Mouse (Mus musculus) brain, adult 2 months (tissue): ENCODE measurements at regions not wholly inside any gene's neighbourhood (a gene's known extent, or its start where the extent isn't known, plus 50 kb on each side); places are given as distances from the start of the nearest gene placed in this dataset.

Experiments used
- DNase-seq: peaks from one replicate; pipeline ENCODE4 v3.0.0; 2011; ENCODE audit warnings: low read depth, low spot score

DNA sequence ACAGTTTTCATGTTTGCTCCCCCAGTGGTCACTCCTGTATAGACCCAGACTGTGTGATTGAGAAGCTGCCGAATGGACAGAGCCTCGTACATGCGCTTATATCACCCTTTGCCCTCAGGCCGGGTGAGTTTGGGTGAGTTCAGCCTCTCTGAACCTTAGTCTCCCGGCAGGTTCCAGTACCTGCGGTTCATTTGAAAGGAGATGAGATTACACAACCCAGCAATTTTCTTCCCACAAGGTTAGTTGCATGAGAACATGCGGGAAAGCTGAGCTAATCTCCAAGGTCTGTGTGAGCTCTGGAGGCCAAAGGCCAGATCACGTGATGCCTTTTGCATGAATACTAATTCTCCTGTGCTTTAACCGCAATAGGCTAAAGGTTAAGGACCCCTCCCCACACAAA is 378.1 kb upstream of the Tbx3 start:
- no peak for DNase-seq

DNA sequence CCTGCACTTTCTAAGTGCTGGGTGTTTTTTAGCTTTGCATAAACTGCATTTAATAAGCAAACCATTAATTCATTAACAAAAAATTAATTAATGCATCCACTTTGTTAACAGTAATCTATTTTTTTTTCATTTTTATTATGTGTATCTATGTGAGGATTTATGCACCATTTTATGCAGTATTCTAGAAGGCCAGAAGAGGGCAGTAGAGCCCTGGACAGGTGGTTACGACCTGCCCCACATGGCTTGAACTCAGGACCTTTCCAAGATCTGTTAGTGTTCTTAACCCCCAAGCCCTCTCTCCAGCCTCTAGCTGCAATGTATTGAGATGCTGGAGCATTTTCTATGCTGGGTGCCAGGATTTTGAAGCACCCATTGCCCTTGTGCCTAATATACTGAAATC is 377.6 kb upstream of the Tbx3 start:
- DNase-seq = no peak

DNA sequence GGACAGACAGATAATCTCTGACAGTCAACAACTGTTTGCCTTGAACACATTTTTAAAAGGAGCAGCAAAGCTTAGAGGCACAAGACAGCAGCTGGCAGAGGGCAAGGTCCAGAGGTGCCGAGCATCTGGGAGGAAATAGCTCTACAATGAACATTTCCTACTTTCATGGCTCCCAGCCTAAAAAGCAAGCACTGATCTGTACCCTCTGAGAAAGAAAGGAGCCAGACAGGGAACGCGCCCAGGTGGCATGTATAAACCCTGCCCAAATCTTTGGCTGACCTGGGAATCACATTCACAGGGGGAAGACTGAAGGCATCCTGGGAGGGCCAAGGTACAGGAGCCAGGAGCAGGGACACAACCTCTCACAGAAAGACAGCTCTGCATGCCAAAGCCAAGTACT is 371.2 kb upstream of the Tbx3 start:
- no peak for DNase-seq

DNA sequence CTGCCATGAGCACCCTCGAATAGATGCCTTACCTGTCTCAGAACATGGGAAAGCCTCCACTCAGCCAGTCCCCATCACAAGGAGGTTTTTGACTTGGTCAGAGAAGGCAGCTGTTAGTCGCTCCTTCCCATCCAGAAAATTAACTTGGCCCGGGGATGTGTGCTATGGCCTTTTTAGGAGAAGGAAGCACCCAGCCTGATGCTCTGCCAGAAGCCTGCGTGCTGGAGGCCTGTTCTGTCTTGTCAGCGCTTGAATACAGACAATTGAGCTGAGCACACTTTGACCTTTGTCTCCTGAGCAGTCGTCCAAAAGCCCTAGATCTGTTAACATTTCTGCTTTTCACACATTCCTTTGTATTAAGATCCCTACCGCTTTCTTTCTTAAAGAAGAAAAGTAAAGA is 370.4 kb upstream of the Tbx3 start:
- DNase-seq = no peak

DNA sequence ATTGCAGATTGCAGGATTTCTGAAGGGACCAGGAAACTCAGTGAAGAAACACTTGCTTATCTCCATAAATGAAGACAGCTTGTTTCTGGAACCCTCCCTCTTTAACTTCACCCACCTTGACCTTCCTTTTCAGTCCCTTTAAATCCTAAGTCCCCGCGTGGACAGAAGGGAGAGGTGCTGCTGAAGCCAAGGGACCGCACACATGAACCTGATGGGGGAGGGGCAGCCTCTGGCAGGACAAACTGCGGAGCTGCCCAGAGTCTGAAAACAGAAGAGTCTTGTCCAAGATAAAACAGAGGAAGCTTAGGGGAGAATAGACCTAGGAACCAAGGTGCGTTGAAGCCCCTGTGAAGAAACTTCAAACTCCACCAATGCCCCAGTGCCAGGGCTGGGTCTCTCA is 368.9 kb upstream of the Tbx3 start:
- no peak for DNase-seq

DNA sequence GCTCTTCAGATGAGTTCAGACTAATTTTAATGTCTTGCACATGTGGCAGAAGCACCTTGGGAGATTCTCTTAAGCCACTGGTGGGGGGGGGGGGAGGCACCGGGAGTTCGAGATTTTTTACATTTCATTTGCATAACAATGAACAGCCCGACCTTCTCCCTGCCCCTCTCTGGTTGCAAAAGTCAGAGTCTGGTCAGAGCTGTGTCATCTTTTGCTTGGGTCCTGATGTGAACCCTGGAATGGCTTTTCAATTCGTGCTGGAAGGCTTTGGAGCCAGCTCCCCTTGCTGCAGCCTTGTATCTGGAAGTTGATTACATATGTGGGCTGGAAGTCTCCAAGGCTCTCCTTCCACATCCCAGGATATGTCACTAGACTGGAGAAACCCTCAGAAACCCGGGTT is 365.7 kb upstream of the Tbx3 start:
- no peak for DNase-seq

DNA sequence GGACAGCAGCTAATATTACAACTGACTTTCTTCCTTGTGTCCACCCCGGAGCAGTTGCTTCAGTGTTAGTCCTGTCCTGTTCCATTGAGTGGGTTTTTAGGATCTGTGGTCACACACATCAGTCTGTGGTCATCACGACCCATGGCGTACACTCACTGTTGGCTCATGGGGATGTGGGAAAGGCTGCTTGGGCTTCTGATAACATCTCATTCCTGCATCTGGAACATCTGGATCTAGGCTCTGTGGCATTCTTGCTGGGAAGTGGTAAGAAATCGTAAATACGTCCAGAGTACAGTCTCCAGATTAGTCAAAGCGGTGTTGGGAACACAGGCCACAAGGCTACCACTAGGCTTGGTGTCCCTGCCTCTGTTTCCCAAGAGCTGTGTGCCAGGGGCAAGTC is 362.7 kb upstream of the Tbx3 start:
- no peak for DNase-seq

DNA sequence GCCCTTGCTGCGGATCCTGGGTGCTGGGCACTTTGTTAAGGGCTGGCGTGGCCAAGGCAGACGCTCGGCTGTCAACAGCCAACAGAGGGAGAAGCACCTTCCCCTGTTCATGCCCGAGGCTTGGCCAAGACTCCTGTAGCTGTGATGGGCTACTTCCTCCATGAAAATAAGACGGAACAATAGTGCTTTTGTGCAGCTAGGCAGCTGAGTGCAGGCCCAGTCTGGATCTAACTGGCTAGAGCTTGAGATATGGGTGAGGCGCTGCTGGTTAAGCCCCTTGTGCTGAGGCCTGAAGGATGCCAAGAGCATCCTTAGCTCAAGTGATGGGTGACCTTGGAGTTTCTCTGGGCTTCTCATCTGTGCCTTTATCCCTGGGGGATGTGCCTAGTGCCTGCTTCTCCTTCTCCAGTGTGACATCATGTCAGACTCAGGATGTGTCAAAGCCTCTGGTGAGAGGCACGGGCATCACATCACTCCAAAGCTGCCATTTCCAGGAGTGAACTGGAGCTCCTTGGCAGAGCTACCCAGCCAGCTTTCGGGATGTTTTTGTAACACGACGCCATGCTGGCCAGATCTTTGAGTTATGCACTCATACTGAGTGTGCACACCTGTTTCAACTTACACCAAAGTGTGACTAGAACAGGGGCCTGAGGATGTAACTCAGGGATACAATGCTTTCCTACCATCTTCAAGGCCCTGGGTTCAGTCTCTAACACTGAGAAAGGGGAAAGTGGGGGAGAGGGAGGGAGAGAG is 360.1 kb upstream of the Tbx3 start:
- DNase-seq = peak; percentile 11

DNA sequence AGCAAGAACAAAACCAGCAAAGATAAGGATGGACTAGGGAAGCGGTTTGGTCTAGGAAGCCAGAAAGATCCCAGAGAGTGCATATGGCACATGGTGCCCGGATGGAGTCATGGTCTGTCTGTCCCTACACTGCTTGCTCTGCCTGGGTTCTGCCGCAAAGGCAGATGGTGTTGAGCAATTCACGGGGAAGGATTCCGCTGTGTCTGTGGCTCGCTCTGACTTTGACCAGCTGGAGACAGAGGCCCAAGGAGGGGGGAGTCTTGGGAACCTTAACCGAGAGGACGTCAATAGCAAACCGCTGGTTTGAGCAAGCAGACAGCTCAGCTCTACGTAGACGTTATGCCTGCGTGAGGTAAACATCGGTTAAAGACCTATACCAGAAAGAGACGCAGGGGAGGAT is 357.7 kb upstream of the Tbx3 start:
- DNase-seq = peak; percentile 24

DNA sequence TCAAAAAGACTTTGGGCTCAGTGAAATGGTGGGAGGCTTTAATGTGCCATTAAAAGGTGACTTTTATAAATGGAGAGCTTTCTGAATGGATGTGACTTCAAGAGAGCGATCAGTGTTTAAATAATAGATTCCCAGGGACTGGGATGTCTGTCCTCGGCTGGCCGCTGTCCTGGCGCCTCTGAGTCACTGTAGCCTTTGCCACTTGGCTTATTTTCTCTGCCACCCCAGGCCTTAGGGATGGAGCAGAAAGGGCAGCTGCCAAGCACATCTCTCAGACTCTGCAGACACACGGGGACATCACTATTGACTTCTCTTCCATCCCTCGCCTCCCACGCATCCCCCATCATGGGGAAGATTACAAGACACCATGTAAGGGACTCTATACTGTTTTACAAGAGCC is 355.3 kb upstream of the Tbx3 start:
- no peak for DNase-seq

DNA sequence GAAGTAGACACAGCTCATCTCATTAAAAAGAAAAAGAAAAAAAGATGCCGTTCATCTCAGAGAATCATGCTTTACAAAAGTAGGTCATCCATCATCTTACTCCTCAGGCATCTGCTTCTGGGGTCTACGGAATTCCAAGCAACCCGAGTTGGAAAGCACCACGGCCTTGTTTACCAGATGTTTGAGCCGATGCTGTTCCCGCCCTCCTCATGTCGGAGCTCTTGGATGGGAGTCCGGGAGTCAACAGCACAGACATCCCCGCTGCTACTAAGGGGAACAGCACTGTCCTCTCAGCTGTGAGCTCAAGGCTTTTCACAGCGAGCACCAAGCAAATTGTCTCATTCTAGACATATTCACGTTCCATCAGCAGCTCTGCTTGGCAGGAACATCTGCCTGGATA is 352.9 kb upstream of the Tbx3 start:
- no peak for DNase-seq

DNA sequence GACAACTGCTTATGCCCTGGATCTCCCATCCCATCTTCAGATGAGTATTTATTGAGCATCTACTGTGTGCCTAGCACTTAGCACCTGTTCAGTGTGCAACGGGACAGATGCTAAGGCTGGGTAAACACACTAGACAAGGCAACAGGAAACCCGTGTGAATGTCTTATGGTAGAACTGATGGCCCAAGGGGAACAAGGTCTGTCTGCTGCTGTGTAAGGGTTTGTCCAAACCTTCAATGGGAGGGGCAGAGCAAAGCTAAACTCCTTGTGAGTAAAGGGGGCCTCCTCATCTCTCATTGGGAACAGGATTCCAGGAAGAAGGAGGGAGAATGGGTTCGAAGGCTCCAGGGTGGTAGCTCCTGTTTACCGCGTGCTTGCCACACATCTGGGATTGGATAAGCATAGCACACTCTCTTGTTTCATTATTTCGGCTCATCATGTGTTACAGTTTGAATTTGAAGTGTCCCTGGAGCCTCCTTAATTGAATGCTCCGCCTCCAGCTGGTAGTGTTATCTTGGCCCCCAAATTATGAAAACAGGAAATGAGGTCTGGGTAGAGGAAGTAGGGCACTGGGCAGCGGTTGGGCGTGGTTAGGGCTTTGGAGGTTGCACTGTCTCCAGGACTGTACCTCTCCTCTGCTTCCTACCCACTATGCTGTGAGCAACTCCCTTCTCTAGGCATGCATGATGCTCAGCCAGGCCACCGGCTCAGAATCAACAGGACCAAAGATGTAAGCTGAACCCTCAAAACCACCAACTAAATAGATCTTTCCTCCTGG is 348.9 kb upstream of the Tbx3 start:
- no peak for DNase-seq

DNA sequence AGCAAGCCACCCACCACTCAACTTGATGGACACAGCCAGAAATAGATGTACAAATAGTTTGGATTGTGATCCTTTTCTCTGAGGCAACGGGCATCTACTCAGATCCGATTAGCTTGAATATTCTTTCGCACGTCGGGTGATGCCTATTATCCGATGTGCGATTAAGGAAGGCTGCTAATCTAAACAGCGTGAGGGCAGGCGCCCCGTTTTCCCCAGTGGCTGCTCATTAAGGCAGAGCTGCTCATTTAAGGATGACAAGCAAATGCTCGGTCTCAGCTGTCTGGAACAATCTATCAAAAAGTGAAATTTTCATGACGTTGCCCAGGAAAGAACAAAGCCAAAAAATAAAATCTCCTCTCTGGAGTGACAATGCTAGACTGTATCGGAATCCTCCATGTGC is 348.1 kb upstream of the Tbx3 start:
- no peak for DNase-seq

DNA sequence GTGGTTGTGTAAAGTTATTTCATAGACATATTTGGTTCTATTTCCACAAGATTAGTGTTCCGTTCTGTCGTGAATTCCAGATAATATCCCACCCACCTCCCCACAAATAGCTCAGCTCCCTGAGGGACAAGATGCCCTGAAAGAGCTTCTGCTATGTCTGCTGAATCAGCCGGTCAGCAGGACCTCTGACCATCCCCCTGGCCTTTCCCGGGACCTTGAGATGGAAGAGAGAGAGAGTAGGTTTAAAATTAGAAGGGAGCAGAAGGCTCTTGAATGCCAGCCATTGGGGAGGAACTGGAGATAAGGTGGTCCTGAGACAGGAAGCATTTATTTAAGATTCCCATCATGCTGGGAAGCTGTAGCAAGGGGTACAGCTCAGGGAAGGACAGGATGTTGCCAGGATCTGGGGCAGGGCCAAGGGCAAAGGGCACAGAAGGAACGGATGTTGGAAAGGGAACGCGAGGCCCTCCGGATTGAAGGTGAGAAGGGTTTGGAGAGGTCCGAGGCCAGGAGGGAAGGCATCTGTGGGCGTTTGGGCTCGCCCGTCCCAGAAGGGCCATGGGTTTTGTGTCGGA is 344.7 kb upstream of the Tbx3 start:
- DNase-seq = no peak

DNA sequence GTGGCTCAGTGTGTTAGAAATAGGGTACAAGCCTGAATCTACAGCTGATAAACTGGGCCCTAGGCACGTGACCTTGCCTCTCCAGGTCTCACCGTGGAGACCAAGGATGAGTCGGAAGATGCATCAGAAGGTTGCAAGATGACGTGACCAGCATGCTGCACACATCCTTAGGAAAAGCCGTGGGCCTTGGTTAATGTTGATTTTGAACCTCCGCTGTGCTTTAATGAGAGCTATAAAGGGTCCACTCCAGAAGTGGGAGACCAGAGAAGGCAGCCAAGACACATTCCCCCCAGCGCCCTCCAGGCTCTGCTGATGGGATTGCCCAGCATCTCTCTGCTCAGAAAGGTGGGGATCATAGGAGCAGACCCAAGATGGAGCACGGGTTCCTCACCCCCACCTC is 343.6 kb upstream of the Tbx3 start:
- DNase-seq = no peak

DNA sequence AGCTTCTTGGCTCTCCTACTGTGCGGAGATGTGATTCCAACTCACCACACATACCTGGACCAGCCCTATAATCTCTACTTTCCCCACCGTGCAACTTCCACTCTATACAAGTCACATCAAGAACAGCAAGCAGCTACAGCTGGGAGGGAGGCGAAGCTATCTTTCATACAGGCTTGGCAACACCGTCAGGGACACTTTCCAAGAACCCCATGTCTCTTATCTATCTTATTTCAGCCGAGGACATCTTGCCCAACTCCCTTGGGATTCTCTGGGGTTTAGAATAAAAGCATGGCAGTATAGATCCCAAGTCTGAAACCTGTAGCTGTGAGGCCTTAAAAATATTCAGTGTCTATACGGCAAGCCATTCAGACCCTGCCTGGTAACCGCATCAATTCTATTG is 341.5 kb upstream of the Tbx3 start:
- no peak for DNase-seq

DNA sequence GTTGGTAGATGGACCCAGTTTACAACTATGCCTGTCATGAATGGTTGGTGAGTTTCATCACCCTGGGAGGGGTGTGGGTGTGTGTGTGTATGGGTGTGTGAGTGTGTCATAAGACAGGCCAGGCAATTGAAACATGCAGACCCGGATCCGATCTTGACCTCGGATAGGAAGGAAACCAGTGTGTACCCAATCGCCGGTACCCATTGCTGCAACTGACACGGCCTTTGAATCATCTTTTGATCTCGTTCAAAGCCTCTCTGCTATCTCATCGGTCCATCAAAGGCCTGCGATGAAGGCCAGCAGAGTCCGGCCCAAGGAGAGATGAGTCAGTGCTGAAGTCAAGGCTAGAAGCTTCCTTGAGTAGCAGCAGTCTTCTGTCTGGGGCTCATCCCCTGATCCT is 341.1 kb upstream of the Tbx3 start:
- no peak for DNase-seq

DNA sequence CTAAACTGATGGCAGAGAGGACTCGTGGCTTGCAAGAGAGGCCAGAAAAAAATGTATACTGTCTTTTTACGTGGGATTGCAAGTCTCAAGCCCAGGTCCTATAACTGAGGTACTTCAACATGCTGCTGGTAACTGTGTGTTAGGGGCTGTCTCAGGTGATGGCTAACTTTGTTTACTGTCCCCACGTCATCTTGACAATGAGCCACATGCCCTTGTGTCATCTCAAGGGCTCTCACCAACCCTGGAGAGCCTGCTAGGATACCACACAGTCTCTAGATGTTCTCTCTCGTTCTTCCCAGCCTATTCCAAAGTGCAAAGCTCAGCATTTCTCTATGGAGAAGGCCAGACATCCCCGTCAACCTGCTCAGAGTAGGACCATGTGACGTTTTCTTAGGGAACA is 340.6 kb upstream of the Tbx3 start:
- no peak for DNase-seq

DNA sequence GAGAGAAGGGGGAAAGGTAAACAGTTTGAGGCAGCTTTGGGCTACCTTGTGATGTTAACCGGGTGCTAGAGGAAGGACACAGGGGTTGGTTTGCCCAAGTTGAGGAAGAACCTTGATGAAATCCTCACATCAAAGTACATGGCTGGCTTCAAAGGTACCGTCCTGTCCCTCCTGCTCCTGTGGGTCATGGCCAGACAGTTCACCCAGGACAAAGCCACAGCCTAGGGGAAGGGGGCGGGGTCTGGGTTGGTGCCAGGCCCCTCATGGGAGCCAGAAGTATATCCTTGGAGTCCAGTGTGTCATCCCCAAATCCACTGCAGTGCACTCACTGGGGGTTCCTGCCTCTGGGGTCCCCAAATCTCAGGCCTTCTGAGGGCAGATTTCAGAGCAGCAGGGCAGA is 339.0 kb upstream of the Tbx3 start:
- no peak for DNase-seq

DNA sequence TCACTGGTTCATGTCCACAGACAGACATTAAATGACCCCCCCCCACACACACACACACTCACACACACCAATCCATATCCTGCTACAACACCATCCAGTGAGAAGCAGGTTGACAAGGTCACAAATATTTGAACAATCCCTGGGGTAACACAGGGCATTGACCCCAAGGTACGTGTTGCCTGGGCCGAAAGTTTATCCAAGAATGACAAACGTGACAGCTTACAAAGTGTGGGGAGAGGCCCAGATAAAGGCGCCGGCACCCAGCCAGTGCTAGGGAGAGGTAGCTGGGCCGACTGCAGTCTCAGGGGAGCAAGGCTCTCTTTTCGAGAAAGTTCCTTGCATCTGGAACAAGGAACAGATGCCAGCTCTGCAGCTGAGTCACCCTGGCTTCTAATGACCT is 337.8 kb upstream of the Tbx3 start:
- no peak for DNase-seq

DNA sequence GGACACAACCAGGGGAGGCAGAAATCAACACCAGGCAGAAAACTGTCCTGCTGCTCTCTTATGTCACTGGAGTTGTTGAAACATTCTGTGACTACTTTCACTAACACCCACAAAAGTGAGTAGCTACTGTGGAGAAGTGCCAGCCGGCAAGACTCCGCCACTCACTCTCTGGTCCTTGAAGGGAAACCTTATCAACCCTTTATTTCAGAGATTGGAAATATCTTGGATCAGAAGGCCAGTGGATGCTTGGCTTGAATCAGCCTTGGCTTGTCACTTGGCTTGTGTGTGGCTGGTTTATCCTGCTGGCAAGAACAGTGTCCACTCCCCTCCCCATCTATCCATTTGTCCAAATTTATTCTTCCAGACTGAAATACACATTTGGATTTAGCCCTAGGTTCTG is 335.3 kb upstream of the Tbx3 start:
- no peak for DNase-seq

DNA sequence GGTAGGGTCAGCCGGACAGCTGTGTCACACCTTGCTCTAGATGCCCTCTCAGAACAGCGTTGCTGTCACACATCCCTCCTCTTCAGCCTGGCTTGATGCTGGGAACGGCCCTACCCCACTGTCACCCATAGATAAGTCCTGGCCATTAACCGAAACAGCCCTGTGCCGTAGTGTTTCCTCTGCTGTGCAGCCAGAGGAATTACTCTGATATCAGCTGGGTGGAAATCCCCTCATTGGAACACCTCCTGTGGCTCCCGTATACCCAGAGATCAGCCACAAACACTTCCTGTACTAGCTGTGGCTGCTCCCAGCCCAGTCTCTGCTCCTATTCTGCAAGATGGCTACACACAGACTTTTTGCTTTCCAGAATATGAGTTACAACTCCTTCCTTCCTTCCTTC is 334.5 kb upstream of the Tbx3 start:
- DNase-seq = no peak

DNA sequence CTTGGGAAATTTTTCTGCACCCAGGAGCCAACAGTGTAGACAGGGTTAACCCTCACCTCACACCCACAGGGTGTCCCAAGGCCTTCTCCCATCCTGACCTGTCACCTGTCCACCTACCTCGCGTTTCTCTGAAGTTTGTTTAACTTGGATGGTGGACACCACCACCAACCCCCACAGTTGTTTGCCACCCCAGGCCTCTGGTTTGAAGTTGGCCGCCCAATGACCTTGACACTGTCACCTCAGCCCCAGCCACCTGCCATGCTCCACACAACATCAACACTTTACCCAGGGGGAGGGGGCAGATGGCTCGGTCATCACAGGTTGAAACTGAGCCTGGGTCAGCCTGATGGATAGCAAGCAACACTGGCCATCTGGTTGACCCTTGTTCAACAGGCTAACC is 332.7 kb upstream of the Tbx3 start:
- no peak for DNase-seq
